Mouse (Mus musculus) 3134 (cell line): ENCODE measurements around the gene Zfp786.
"Not testable (repeated sequence)": the region's sequence is repeated elsewhere in the genome, so short reads cannot be mapped to it uniquely, and the experiment has no call there.

Source experiments
- DNase-seq: peaks from one replicate; pipeline ENCODE4 v3.0.0-alpha.2; 2011; ENCODE audit warnings: low spot score; ENCODE audit not compliant: insufficient read length; ENCODE audit errors: extremely low read depth

Zfp786 gene

GRCm38 (mm10) chr6:47830104-47831078, at the start of gene Zfp786:
Zfp786 (minus strand) TSS chr6:47830867.
- DNase-seq: peak; percentile 68

GRCm38 (mm10) chr6:47880166-47880565, 49.5 kb upstream of the Zfp786 start:
- no peak for DNase-seq

GRCm38 (mm10) chr6:47879049-47879716, 48.5 kb upstream of the Zfp786 start:
- DNase-seq: no peak

- no peak for DNase-seq
These were observed 47.9 kb upstream of the Zfp786 start for GRCm38 (mm10) chr6:47878593-47878992.

- DNase-seq: peak; percentile 45
These were observed 47.5 kb upstream of the Zfp786 start for GRCm38 (mm10) chr6:47878133-47878514.

GRCm38 (mm10) chr6:47877461-47878132, 46.9 kb upstream of the Zfp786 start:
- peak; percentile 90 for DNase-seq

GRCm38 (mm10) chr6:47877058-47877457, 46.4 kb upstream of the Zfp786 start, which contains the start of gene Zfp282:
Zfp282 (plus strand) TSS chr6:47877204.
- DNase-seq: no peak

- DNase-seq: no peak
These were observed 41.6 kb upstream of the Zfp786 start for GRCm38 (mm10) chr6:47872266-47872665.

GRCm38 (mm10) chr6:47857729-47858128, 27.1 kb upstream of the Zfp786 start:
- not testable (repeated sequence) for DNase-seq

GRCm38 (mm10) chr6:47857241-47857640, 26.6 kb upstream of the Zfp786 start:
- no peak for DNase-seq

GRCm38 (mm10) chr6:47845779-47846178, 15.1 kb upstream of the Zfp786 start:
- DNase-seq: no peak

- no peak for DNase-seq
These were observed 11.7 kb upstream of the Zfp786 start for GRCm38 (mm10) chr6:47842337-47842736.

GRCm38 (mm10) chr6:47841831-47842230, 11.2 kb upstream of the Zfp786 start:
- DNase-seq: no peak

GRCm38 (mm10) chr6:47841077-47841476, 10.4 kb upstream of the Zfp786 start:
- DNase-seq: no peak

- no peak for DNase-seq
These were observed 7.0 kb upstream of the Zfp786 start for GRCm38 (mm10) chr6:47837630-47838029.

- peak; percentile 79 for DNase-seq
These were observed 5.4 kb upstream of the Zfp786 start for GRCm38 (mm10) chr6:47835984-47836521.

- DNase-seq: peak; percentile 94
These were observed 4.9 kb upstream of the Zfp786 start, which contains the start of gene Zfp398 for GRCm38 (mm10) chr6:47835482-47835983. Zfp398 (plus strand) TSS chr6:47835661.

GRCm38 (mm10) chr6:47832220-47832619, 1.6 kb upstream of the Zfp786 start:
- DNase-seq: no peak

GRCm38 (mm10) chr6:47828950-47829349, 1.7 kb downstream of the Zfp786 start:
- DNase-seq: no peak

GRCm38 (mm10) chr6:47827462-47827861, 3.2 kb downstream of the Zfp786 start:
- no peak for DNase-seq
